Mouse (Mus musculus): ENCODE measurements around the gene Scml4.

DNA sequence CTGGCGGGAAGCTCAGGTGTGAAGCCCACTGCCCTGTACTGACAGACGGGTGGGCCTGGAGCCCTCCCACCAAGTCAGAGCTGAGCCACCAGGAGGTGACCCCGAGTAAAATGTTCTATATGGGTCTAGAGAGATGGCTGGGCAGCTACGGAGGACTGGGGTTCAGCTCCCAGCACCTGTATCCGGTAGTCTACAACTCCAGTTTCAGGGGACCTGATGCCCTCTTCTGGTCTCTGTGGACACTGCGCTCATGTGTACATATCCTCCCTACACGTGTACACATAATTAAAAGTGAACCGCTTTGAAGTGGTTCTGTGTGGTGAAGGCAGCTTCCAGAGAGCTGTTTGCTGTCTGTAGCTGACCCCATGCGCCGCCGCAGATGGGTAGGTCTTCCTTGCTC, 20.1 kb upstream of the Scml4 start:
- TF ChIP-seq POLR2A (IDR thresholded peaks at IDR 0.05; ENCODE audit: control insufficient read depth, extremely low read depth, insufficient read depth, low read length, poor library complexity) (no peak), CTCF (IDR thresholded peaks at IDR 0.05; ENCODE audit: borderline replicate concordance, control insufficient read depth, extremely low read depth, insufficient read depth, low read length, poor library complexity) (no peak)
